Mouse (Mus musculus): Measurements from ENCODE around the gene Dcun1d1. TPM values are rescaled to one million over a fixed set of nuclear protein-coding genes. Genes with fewer than 3 reads are reported as not detected.

Dcun1d1 gene
- total RNA-seq, 2 experiments from 2014 or later: 76.5 to 79.3 TPM

Other genes with a start within 250 kb of the Dcun1d1 start
- 10 to 100 TPM; 41.2 to 47.2 TPM for gene Atp11b, start 183.3 kb downstream of the Dcun1d1 start, total RNA-seq (2021)
- 10 to 100 TPM; 57.7 to 74.9 TPM for gene Mccc1, start 63.2 kb upstream of the Dcun1d1 start, total RNA-seq (2021)
- not detected for gene Ccdc144b, start 116.1 kb upstream of the Dcun1d1 start, total RNA-seq (2021)
- 10 to 100 TPM; 51.5 to 60.1 TPM for gene Acad9, start 128.5 kb upstream of the Dcun1d1 start, total RNA-seq (2021)
- gene D3Ertd254e, start 213.6 kb upstream of the Dcun1d1 start, total RNA-seq (2021): 10 to 100 TPM; 10.9 to 11.8 TPM

All from adrenal gland, postnatal 4 days (tissue).